Mouse (Mus musculus): ENCODE data around the gene Mrpl46. TPM values are rescaled to one million over a fixed set of nuclear protein-coding genes. Genes with fewer than 3 reads are reported as not detected.

Gene Mrpl46
- polyA plus RNA-seq, 1 experiment, result 25.0 TPM

DNA sequence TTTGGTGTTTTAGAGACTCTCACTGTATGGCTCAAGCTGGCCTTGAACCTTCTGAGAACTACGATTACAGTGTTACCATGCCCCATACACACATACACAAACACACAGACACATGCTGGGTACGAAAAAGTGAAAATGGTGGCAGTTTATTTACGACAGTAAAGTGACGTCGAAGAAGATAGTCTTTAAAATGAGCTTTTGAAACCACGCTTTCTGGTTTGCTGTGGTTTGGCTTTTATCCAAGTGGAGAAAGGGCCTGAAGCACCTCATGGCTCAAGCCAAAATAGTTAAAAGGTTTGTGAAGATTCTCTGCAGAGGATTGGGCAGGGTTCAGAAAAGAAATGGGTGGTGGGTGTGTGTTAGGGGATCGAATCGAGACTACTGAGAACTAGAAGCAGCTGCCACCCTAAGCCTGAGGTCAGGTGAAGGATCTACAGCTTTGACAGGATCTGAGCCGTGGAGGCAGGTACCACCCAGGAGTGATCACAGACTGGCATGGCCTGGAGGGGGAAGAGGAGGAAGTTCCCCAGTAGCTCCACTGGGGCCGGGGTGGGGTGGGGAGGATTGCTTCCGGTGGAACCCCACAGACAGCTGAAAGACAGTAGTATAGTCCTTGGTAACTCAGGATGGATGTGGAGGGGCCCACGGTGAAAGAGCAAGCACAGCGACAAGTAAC, 10.7 kb upstream of the Mrpl46 start:
- Histone ChIP-seq H3K4me3 (ENCODE audit: control insufficient read depth, insufficient read depth, low read length) (no peak overlapping the region), H3K36me3 (ENCODE audit: control insufficient read depth, insufficient read depth, low read length) (peaks cover 17% of the 10 kb centered on the region), H3K4me1 (replicated peaks; ENCODE audit: control insufficient read depth, insufficient read depth, low read length) (peaks cover 10% of the 10 kb centered on the region)

DNA sequence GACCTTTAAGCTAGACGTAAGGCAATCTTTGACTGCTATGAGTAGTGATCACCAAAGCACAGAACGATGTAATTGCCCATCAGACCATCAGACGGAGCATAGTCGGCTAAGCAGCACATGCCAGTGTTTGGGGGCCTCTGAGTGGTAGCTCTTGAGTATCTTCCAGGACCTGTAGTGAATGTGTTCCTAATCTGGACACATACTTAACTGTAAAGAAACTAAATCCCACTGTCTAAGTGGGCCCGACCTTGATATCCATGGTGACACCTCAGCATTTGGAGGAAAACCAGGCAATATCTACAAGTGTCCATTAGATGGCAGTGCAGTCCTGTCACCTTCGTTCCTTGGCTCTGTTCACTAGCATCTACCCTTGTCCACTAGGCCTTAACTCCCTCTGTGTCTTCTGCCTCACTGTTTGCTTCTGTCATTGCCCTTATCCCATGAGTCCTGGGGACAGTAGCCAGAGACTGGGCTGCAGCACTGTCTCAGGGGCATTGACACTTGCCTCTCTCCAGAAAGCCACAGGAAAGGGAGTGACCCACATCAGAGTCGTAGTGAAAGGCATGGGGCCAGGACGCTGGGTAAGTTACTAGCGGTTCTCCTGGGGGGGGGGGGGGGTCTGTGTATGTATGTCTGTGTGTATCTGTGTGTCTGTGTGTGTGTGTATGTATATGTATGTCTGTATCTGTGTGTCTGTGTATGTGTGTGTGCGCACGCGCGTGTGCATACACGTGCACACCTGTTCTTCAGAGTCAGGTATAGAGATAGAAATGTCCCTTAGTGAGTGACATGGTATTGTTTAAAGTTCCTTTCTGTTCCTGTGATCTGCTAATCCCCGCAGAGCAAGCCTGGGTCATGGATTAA, 8.3 kb upstream of the Mrpl46 start:
- Histone ChIP-seq H3K27ac (ENCODE audit: control insufficient read depth, insufficient read depth, low read length) (no peak overlapping the region), H3K4me3 (ENCODE audit: control insufficient read depth, insufficient read depth, low read length) (no peak overlapping the region), H3K36me3 (ENCODE audit: control insufficient read depth, insufficient read depth, low read length) (peaks cover 22% of the 10 kb centered on the region), H3K4me1 (replicated peaks; ENCODE audit: control insufficient read depth, insufficient read depth, low read length) (peaks cover 10% of the 10 kb centered on the region), H3K27me3 (ENCODE audit: control insufficient read depth, insufficient read depth, low read length) (no peaks in the 10 kb centered on the region)
- TF ChIP-seq CTCF (IDR thresholded peaks at IDR 0.05; ENCODE audit: borderline replicate concordance, control insufficient read depth, extremely low read depth, insufficient read depth, low read length, poor library complexity), result no peak
- TF ChIP-seq POLR2A (IDR thresholded peaks at IDR 0.05; ENCODE audit: control insufficient read depth, extremely low read depth, insufficient read depth, low read length, poor library complexity), result no peak
- peak; percentile 43 for DNase-seq
- WGBS, result 80% methylated on average over 15 of the region's 15 CpGs

More for the DNA sequence above, 10.7 kb upstream of the Mrpl46 start:
- Histone ChIP-seq H3K27ac (ENCODE audit: control insufficient read depth, insufficient read depth, low read length) (peak overlapping the region; percentile 5; the same call in 1 of the 2 replicates), H3K27me3 (ENCODE audit: control insufficient read depth, insufficient read depth, low read length) (no peaks in the 10 kb centered on the region)
- DNase-seq, result peak; percentile 7
- TF ChIP-seq CTCF (IDR thresholded peaks at IDR 0.05; ENCODE audit: borderline replicate concordance, control insufficient read depth, extremely low read depth, insufficient read depth, low read length, poor library complexity), result no peak
- TF ChIP-seq POLR2A (IDR thresholded peaks at IDR 0.05; ENCODE audit: control insufficient read depth, extremely low read depth, insufficient read depth, low read length, poor library complexity), result no peak
- 20% methylated on average over 13 of the region's 13 CpGs for WGBS

DNA sequence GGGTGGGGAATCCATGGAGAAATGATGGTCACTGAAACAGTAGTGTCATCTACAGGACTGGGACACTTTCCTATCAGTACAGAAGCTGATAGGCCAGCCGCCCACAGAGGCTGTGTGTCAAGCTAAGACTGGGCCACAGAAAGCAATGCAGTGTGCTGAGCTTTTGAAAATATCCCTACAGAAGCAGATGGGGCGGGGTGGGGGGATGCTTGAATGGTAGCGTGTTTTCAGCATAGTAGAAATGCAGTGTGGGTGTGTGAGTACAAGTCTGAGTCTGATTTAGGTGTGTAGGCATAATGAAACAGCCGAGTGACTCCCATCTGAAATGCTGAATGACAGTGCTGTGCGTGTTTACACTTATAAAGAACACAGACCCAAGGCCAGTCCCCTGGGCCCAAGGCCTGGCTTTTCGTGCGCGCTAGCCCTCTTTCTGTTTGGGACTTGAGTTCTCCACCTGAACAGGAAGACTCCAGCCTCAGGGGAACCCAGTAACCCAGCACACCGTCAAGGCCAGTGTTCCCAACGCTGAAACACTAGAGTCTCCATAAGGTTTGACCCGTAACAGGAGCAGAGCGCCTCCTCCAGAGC, 4.6 kb upstream of the Mrpl46 start:
- Histone ChIP-seq H3K4me1 (replicated peaks; ENCODE audit: control insufficient read depth, insufficient read depth, low read length) (peaks cover 5% of the 10 kb centered on the region; the same call in 1 of the 2 replicates), H3K27ac (ENCODE audit: control insufficient read depth, insufficient read depth, low read length) (no peak overlapping the region), H3K36me3 (ENCODE audit: control insufficient read depth, insufficient read depth, low read length) (peaks cover 22% of the 10 kb centered on the region), H3K4me3 (ENCODE audit: control insufficient read depth, insufficient read depth, low read length) (no peak overlapping the region), H3K27me3 (ENCODE audit: control insufficient read depth, insufficient read depth, low read length) (no peaks in the 10 kb centered on the region)
- no peak for DNase-seq
- 97% methylated on average over 12 of the region's 12 CpGs for WGBS
- TF ChIP-seq CTCF (IDR thresholded peaks at IDR 0.05; ENCODE audit: borderline replicate concordance, control insufficient read depth, extremely low read depth, insufficient read depth, low read length, poor library complexity) (no peak), POLR2A (IDR thresholded peaks at IDR 0.05; ENCODE audit: control insufficient read depth, extremely low read depth, insufficient read depth, low read length, poor library complexity) (no peak)

DNA sequence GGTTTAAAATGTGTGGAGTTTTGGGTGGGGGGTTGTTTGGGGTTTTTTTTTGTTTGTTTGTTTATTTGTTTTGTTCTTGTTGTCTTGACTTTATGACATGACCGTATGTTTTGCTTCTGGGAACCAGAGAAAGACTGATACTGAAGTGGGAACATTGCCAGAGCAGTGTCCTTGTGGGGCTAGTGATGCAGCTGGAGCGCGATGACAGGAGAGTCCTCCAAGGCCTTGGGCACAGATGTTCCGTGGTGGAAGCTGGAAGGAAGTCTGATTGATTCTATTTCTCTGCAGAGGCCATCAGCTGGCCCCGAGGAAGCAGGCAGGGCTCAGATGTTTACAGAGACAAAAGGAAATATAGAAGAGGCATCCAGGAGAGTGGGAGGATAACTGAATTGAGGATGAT, 2.6 kb upstream of the Mrpl46 start:
- no peak for DNase-seq
- WGBS, result 89% methylated on average over 5 of the region's 5 CpGs
- no peak overlapping the region for H3K27ac ChIP-seq (ENCODE audit: control insufficient read depth, insufficient read depth, low read length)
- H3K27me3 ChIP-seq (ENCODE audit: control insufficient read depth, insufficient read depth, low read length), result no peaks in the 10 kb centered on the region
- TF ChIP-seq POLR2A (IDR thresholded peaks at IDR 0.05; ENCODE audit: control insufficient read depth, extremely low read depth, insufficient read depth, low read length, poor library complexity) (no peak), CTCF (IDR thresholded peaks at IDR 0.05; ENCODE audit: borderline replicate concordance, control insufficient read depth, extremely low read depth, insufficient read depth, low read length, poor library complexity) (no peak)
- H3K4me1 ChIP-seq (replicated peaks; ENCODE audit: control insufficient read depth, insufficient read depth, low read length), result 0 out of 2 replicates have a peak, but pooled peaks cover 3% of the 10 kb centered on the region
- peaks cover 15% of the 10 kb centered on the region for H3K36me3 ChIP-seq (ENCODE audit: control insufficient read depth, insufficient read depth, low read length)
- H3K4me3 ChIP-seq (ENCODE audit: control insufficient read depth, insufficient read depth, low read length), result no peak overlapping the region

DNA sequence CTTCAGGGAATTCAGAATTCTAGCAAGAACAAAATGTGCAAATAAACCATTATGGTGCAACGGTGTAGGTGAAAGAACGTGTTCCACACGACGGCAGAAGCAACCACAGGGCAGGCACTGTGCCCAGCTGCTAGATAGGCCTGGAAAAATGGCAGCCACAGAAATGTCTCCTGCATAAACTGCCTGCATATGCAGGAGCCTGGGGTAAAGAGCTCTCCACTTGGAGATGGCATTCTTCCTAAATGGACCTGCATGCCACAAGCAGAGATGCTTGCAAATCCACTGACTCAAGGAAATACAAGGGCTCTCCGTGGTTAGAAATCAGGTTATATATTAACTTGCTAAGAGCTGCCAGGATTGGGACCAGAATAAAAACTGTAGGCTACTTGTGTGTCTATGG, 4.6 kb downstream of the Mrpl46 start:
- Histone ChIP-seq H3K4me3 (ENCODE audit: control insufficient read depth, insufficient read depth, low read length) (no peak overlapping the region), H3K27me3 (ENCODE audit: control insufficient read depth, insufficient read depth, low read length) (no peaks in the 10 kb centered on the region), H3K27ac (ENCODE audit: control insufficient read depth, insufficient read depth, low read length) (no peak overlapping the region), H3K4me1 (replicated peaks; ENCODE audit: control insufficient read depth, insufficient read depth, low read length) (0 out of 2 replicates have a peak, but pooled peaks cover 3% of the 10 kb centered on the region), H3K36me3 (ENCODE audit: control insufficient read depth, insufficient read depth, low read length) (peaks cover 50% of the 10 kb centered on the region)
- no peak for DNase-seq
- TF ChIP-seq CTCF (IDR thresholded peaks at IDR 0.05; ENCODE audit: borderline replicate concordance, control insufficient read depth, extremely low read depth, insufficient read depth, low read length, poor library complexity) (no peak), POLR2A (IDR thresholded peaks at IDR 0.05; ENCODE audit: control insufficient read depth, extremely low read depth, insufficient read depth, low read length, poor library complexity) (no peak)
- 97% methylated on average over 5 of the region's 5 CpGs for WGBS

DNA sequence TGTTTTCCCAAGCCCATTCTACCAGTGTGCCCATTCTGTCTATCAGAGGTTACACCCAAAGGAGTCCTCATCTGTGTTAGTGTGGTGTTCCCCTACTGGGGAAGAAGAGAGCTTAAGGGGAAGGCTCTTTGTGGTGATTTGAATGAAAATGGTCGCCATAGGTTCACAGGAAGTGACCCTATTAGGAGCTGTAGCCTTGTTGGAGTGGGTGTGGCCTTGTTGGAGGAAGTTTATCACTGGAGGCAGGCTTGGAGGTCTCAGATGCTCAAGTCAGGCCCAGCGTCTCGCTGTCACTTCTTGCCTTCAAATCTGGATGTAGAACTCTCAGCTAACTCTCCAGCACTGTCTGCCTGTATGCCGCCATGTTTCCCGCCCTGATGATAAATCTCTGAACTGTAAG, 12.4 kb downstream of the Mrpl46 start:
- WGBS, result 93% methylated on average over 5 of the region's 5 CpGs
- H3K27me3 ChIP-seq (ENCODE audit: control insufficient read depth, insufficient read depth, low read length), result no peaks in the 10 kb centered on the region
- no peak for TF ChIP-seq CTCF (IDR thresholded peaks at IDR 0.05; ENCODE audit: borderline replicate concordance, control insufficient read depth, extremely low read depth, insufficient read depth, low read length, poor library complexity)
- TF ChIP-seq POLR2A (IDR thresholded peaks at IDR 0.05; ENCODE audit: control insufficient read depth, extremely low read depth, insufficient read depth, low read length, poor library complexity), result no peak
- peaks cover 3% of the 10 kb centered on the region for H3K4me1 ChIP-seq (replicated peaks; ENCODE audit: control insufficient read depth, insufficient read depth, low read length)
- H3K36me3 ChIP-seq (ENCODE audit: control insufficient read depth, insufficient read depth, low read length), result peaks cover 17% of the 10 kb centered on the region
- no peak for DNase-seq
- no peak overlapping the region for H3K4me3 ChIP-seq (ENCODE audit: control insufficient read depth, insufficient read depth, low read length)
- H3K27ac ChIP-seq (ENCODE audit: control insufficient read depth, insufficient read depth, low read length), result no peak overlapping the region
